Mouse (Mus musculus): ENCODE results near the gene Afmid. TPM values are rescaled to one million over a fixed set of nuclear protein-coding genes. Genes with fewer than 3 reads are reported as not detected.

Gene Afmid
- polyA plus RNA-seq (2021; fragmentation: Nextera tagmentation) = 3.0 and 4.3 TPM in 2 replicates
- long read RNA-seq, experiment 1, partial matches to known transcripts = 0 of 2 reads
- long read RNA-seq, experiment 1, other reads (novel, unspliced or antisense) = 2 of 2 reads
- long read RNA-seq, experiment 2, partial matches to known transcripts = 11 of 19 reads
- long read RNA-seq, experiment 2, other reads (novel, unspliced or antisense) = 7 of 19 reads

DNA sequence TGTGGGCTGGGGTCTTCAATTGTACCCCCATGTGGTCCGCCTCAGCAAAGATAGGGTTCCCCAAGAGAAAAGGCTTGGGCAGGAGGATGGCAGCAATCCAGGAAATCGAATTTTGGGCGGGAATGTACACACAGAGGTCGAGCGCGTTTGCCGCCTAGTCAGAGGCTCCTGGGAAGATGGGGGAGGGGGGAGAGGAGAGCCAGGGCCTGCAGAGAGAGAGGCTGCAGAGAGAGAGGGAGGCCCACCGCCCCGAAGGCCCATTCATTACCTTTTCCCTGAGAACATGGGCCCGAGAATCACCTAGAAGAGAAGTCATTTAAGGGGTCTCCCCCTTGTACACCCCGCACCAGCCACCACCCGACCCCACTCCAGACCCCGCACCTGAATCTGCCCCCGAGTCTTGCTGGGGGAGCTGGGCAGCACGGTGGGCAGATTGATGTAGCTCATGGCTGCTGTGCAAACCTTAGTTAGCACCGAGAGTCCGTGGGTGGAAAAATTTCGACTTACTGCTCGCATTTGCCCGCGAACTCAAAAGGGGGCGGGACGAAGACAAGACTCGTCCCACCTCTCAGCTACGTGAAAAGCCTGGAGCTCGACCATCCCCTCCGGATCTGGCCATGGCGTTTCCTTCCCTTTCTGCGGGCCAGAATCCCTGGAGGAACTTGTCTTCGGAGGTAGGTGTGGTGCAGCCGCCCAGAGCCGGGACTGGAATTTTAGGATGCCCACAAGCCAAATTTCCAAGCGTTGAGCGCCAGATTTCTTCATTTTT, at the start of gene Afmid, which contains the start of gene Tk1:
Afmid (plus strand) TSS at position 592 of the 769 bp plus-strand sequence.
Tk1 (minus strand) TSS at position 760 of the 769 bp plus-strand sequence.

DNA sequence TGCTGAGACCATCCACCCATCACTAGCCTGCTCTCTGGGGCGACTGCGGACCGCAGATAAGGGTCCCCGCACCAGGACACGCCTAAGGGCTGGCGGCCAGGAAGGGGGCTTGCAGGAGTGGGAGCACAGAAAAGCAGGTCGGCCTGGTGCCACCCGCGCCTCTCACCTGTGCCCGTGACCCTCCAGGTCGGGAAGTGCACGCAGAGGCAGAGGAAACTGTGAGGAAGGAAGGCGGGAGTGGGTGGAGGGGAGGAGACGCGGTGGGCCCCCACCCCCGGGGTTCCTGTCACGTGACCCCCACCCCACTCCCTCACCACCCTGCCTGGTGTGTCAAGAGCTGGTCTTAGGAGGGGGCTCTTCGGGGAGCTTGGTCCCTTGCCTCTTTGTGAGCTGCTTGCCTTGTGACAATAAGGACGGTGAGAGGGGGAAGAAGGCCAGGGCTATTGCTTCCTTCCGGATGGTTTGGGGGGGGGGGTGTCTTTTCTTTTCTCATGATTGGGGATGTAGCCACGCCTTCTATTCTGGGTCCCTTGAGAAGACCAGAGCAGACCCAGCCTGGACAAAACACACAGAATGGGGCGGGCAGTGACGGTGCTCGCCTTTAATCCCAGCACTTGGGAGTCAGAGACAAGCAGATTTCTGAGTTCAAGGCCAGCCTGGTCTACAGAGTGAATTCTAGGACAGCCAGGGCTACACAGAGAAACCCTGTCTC, 43.6 kb upstream of the Afmid start, which contains the start of the genes Tmc8 and Tmc6:
Tmc8 (plus strand) TSS at position 84 of the 712 bp plus-strand sequence.
Tmc6 (minus strand) TSS at position 206 of the 712 bp plus-strand sequence.

DNA sequence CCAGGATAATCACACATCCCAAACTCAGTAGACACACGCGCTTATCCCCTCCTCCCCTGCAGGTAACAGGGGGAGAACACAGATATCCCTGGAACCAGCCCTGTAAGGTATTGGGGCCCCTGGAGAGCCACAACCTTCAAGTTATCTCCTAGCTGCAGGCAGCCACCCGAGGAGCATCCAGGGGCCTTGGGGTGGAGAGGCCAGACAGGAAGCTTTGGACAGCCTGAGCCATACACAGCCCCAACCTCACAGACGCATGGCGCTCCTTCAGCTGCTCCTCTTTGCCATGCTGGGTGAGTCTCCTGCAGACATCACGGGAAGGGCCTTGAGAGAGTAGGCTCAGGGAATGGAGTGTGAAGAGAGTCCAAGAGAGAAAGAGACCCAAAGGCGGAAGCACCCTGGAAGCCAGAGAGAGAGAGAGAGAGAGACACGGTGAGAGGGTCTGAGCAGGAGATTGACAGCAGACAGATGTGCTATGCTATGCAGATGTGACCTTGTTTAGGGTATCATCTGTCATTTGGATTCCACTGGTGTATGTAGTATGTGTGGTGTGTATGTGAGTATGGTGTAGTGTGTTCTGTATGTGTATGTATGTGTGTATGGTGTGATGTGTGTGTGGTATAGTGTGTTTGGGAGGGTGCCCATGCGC, 28.1 kb upstream of the Afmid start, which contains the start of gene 6030468B19Rik:
6030468B19Rik (plus strand) TSS at position 150 of the 649 bp plus-strand sequence.

DNA sequence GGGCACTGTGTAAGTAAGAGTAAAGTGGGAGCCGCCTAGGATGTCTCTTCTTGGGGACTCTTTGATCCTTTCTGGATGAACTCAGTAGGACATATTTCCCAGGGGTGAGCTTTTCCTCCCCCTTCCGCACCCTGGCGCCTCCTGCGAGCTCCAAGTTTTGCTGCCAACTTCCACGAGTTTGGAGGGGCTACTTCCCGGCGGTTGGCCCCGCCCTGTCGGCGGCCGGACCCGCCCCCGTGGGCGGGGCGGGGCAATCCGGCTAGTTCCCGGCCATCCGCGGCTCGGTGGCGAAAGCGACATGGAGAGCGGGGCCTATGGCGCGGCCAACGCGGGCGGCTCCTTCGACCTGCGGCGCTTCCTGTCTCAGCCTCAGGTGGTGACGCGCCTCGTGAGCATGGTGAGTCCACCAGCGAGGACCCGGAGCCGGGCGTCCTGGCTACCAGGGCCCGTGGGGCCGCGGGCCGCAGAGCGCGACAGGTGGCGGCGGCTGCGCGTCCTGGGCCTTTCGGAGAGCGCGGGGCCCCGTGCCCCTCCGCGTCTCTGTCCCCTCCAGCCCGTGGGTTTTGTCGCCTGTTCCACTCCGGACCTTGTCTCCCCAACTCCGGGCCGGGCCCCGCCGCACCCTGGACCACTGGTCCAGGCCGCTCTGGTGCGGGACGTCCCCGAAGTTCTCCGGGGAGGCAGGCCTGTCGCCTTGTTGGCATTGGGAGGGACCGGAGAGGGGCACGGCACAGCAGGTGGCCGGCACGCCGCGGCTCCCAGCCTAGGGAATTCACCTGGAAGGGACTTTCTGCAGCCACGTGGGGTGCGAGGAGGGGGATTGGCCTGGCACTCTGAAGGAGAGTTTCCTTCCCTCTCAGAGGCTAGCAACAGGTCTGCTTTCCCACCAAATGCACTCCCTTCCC, 16.1 kb upstream of the Afmid start, which contains the start of the genes Gm20708 and Syngr2:
Gm20708 (plus strand) TSS at position 262 of the 905 bp plus-strand sequence.
Syngr2 (plus strand) TSS at position 262 of the 905 bp plus-strand sequence.

DNA sequence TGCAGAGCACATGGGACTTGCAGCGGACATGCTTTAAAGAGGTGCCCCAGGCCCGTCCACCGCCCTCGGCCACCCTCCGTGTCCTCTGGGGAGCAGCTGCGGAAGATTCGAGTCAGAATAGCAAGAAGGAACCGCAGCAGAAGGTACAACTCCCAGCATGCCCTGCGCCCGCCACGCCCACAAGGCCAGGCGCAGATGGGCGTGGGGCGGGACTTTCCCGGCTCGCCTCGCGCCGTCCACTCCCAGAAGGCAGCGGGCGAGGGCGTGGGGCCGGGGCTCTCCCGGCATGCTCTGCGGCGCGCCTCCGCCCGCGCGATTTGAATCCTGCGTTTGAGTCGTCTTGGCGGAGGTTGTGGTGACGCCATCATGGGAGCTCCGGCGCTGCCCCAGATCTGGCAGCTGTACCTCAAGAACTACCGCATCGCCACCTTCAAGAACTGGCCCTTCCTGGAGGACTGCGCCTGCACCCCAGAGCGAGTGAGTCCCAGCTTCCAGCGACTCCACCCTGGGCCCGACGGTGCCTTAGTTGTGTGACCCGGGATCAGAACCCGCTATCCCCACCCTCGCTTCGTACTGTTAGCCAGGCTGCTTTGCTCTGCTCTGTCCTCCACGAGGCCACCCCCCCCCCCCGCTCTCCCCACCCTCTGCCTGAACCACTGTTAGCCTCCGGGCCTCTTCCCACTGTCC, 23.4 kb downstream of the Afmid start, which contains the start of gene Birc5:
Birc5 (plus strand) TSS at position 267 of the 687 bp plus-strand sequence.

DNA sequence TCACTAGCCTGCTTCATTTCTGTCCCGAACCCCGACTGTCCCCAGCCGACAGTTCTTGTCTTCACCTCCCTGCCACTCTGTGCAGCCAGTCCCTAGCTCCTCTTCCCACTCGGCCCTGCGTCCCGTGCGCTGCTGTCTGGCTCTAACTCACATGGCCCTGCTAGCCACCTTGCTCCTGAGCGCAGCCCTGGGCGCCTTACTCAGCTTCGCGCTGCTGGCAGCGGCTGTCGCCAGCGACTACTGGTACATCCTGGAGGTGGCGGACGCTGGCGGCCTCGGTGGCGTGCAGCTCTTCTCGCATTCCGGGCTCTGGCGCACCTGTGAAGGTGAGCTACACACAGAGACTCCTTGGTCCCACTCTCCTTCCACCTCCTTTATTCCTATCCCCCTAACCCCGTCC, 34.9 kb downstream of the Afmid start, which contains the start of gene Tmem235:
Tmem235 (plus strand) TSS at position 152 of the 400 bp plus-strand sequence.

DNA sequence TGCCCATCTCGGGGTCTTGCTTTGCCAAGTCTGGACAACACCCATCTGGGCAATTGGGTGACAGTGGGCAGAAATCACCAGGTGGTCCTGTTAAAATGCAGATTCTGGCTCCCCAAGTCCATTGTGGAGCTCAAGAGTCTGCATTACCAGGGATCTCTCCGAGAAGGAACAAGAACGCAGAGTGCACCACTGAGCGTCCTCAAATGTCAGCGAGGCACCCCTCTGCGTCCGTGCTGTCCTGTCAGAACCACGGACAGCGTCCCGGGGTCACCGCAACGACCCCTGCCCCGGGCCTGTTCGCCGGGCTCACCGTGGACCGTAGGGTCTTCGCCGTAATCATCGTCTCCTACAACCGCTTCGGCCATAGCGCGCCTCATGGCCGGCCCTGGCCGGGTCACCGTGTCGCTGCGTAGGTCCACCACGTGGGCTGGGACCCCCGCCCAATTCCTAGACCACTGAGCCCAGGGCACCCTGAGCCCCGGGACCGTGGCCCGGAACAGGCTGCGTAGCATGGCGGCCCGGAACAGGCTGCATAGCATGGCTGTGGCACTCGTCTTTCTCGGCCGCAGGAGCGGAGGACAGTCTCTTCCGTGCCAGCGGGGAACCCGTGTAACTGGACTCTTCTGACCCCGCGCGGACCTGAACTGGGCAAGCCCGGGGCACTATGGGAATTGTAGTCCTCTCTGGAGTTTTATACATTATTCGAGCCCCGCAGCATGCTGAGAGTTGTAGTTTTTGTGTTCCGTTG, 47.3 kb downstream of the Afmid start, which contains the start of gene Tha1:
Tha1 (minus strand) TSS at position 621 of the 748 bp plus-strand sequence.

Other genes starting within 250 kb of the Afmid start
- 3.2 and 5.1 TPM in 2 replicates for gene Tnrc6c, start 171.6 kb upstream of the Afmid start, polyA plus RNA-seq (2021; fragmentation: Nextera tagmentation)
- 0.23 and 0.38 TPM in 2 replicates for gene Tmc8, start 43.8 kb upstream of the Afmid start, polyA plus RNA-seq (2021; fragmentation: Nextera tagmentation)
- gene Tmc6, start 43.7 kb upstream of the Afmid start, polyA plus RNA-seq (2021; fragmentation: Nextera tagmentation) = 5.7 and 6.9 TPM in 2 replicates
- not detected in 2 replicates for gene 6030468B19Rik, start 28.3 kb upstream of the Afmid start, polyA plus RNA-seq (2021; fragmentation: Nextera tagmentation)
- gene Gm20708, start 16.3 kb upstream of the Afmid start, polyA plus RNA-seq (2021; fragmentation: Nextera tagmentation) = 0.23 and 0.29 TPM in 2 replicates
- gene Syngr2, start 16.3 kb upstream of the Afmid start, polyA plus RNA-seq (2021; fragmentation: Nextera tagmentation) = 14.5 and 15.3 TPM in 2 replicates
- 0.36 and 0.68 TPM in 2 replicates for gene Tk1, start 168 bp downstream of the Afmid start, polyA plus RNA-seq (2021; fragmentation: Nextera tagmentation)
- 1.4 and 1.8 TPM in 2 replicates for gene Birc5, start 23.3 kb downstream of the Afmid start, polyA plus RNA-seq (2021; fragmentation: Nextera tagmentation)
- gene Tmem235, start 34.8 kb downstream of the Afmid start, polyA plus RNA-seq (2021; fragmentation: Nextera tagmentation) = not detected in 2 replicates
- gene Tha1, start 47.6 kb downstream of the Afmid start, polyA plus RNA-seq (2021; fragmentation: Nextera tagmentation) = 2.9 and 4.0 TPM in 2 replicates
- gene Socs3, start 144.1 kb downstream of the Afmid start, polyA plus RNA-seq (2021; fragmentation: Nextera tagmentation) = 1.5 and 1.7 TPM in 2 replicates
- gene Pgs1, start 160.4 kb downstream of the Afmid start, polyA plus RNA-seq (2021; fragmentation: Nextera tagmentation) = 78.4 and 87.1 TPM in 2 replicates